Mouse (Mus musculus): Measurements from ENCODE around the gene Itpr2.

DNA sequence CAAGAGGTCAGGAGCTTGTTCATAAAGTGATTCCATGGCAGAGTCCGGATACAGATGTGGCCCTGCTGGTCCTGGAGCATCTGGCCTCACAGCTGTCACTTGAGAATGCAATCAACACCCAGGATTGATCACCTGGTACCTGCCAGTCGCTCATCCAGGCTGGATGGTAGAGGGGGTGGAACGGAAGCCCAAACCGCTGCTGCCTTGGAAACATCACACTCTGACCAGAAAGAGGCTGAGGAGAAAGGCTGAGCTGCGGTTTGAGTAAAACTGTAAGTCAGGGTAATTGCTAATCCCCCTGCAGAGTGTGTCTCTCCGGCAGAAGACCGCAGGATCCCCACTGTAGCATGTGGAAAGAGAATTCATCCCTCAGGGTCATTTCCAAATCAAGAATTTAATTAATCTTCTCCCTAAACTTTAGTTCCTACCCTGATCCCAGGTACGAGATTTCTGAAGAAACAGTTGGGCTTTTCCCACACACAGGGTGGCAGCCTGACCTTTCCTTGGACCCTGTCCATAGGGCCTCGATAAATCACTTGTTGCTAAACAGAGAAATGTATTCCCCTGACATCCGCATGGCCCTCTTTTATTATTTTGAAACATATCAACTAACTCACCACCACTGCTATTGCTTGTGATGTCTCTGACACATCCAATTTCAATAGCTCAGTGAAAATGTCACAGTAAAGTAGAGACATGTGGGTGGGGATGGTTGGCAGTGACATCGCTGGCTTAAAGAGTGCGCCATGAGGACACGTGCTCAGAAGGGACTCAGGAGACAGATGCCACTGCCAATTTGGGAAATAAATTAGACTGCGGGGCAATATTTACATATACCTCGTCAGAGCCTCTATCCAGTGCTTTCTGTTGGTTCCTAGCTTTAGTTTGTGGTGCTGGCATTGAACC is 418.7 kb downstream of the Itpr2 start:
- no peak for TF ChIP-seq CTCF (IDR thresholded peaks at IDR 0.05; ENCODE audit: low read depth)
- TF ChIP-seq EP300 (optimal IDR thresholded peaks at IDR 0.05) = no peak

Measured in stomach, postnatal 0 days (tissue).